Mouse (Mus musculus): Measurements from ENCODE around the gene Gpam. TPM values are rescaled to one million over a fixed set of nuclear protein-coding genes. Genes with fewer than 3 reads are reported as not detected.
"Not testable (repeated sequence)": the region's sequence is repeated elsewhere in the genome, so short reads cannot be mapped to it uniquely, and the experiment has no call there.

Gene Gpam
- polyA plus RNA-seq (2017; shearing (Covaris generic)), result 1 to 10 TPM; 1.7 to 2.4 (median 1.9) TPM

GRCm38 (mm10) chr19:55127072-55127718, at the start of gene Gpam:
TSS of gene Gpam (minus strand) at chr19:55127238.
- no peak for ATAC-seq

- ATAC-seq, result no peak
Measured at GRCm38 (mm10) chr19:55171585-55171984, 44.5 kb upstream of the Gpam start.

GRCm38 (mm10) chr19:55170399-55170798, 43.4 kb upstream of the Gpam start:
- no peak for ATAC-seq

GRCm38 (mm10) chr19:55169236-55169729, 42.2 kb upstream of the Gpam start:
- ATAC-seq, result not testable (repeated sequence)

GRCm38 (mm10) chr19:55168360-55168759, 41.3 kb upstream of the Gpam start:
- ATAC-seq, result no peak

GRCm38 (mm10) chr19:55167741-55168140, 40.7 kb upstream of the Gpam start:
- ATAC-seq, result no peak

- no peak for ATAC-seq
Measured at GRCm38 (mm10) chr19:55166741-55167140, 39.7 kb upstream of the Gpam start.

GRCm38 (mm10) chr19:55165954-55166353, 38.9 kb upstream of the Gpam start:
- ATAC-seq, result no peak

GRCm38 (mm10) chr19:55165183-55165865, 38.3 kb upstream of the Gpam start:
- ATAC-seq, result no peak

- no peak for ATAC-seq
Measured at GRCm38 (mm10) chr19:55164162-55164561, 37.1 kb upstream of the Gpam start.

GRCm38 (mm10) chr19:55162271-55162670, 35.2 kb upstream of the Gpam start:
- no peak for ATAC-seq

GRCm38 (mm10) chr19:55159826-55160225, 32.8 kb upstream of the Gpam start:
- no peak for ATAC-seq

- no peak for ATAC-seq
Measured at GRCm38 (mm10) chr19:55158606-55159005, 31.6 kb upstream of the Gpam start.

GRCm38 (mm10) chr19:55157029-55157428, 30.0 kb upstream of the Gpam start:
- no peak for ATAC-seq

GRCm38 (mm10) chr19:55152983-55153382, 25.9 kb upstream of the Gpam start:
- no peak for ATAC-seq

- ATAC-seq, result not testable (repeated sequence)
Measured at GRCm38 (mm10) chr19:55152274-55152673, 25.2 kb upstream of the Gpam start.

GRCm38 (mm10) chr19:55149646-55150045, 22.6 kb upstream of the Gpam start:
- ATAC-seq, result no peak

GRCm38 (mm10) chr19:55148109-55148508, 21.1 kb upstream of the Gpam start:
- ATAC-seq, result no peak

GRCm38 (mm10) chr19:55147568-55147967, 20.5 kb upstream of the Gpam start:
- ATAC-seq, result no peak

- no peak for ATAC-seq
Measured at GRCm38 (mm10) chr19:55145136-55145535, 18.1 kb upstream of the Gpam start.

- ATAC-seq, result no peak
Measured at GRCm38 (mm10) chr19:55144691-55145090, 17.7 kb upstream of the Gpam start.

- ATAC-seq, result no peak
Measured at GRCm38 (mm10) chr19:55143391-55144300, 16.6 kb upstream of the Gpam start.

- ATAC-seq, result no peak
Measured at GRCm38 (mm10) chr19:55139301-55139700, 12.3 kb upstream of the Gpam start.
